In genomic region chr7:81928998-81929397, GRCm38 (mm10) we compare ENCODE assay signal across 27 mouse cellular contexts. TPM values are rescaled to one million over a fixed set of nuclear protein-coding genes. Genes with fewer than 3 reads are reported as not detected.
DNase-seq lines count a peak whose midpoint lies in the region; ATAC-seq lines count a peak whose summit lies in the region.
"Had no signal": no experiment of that assay in that cellular context is flagged by ENCODE, and none has a peak within 500 bp of the region (broad histone marks: within the 10 kb centered on the region; RNA-seq: fewer than 3 reads in every experiment).

No protein-coding gene starts in this region.

- WGBS in hindbrain, embryonic 13.5 days: 85% methylated on average over 7 of the region's 7 CpGs
- 75% methylated on average over 7 of the region's 7 CpGs for WGBS in hindbrain, embryonic 12.5 days

- H3K27me3 ChIP-seq in hindbrain, embryonic 13.5 days: no peaks in the 10 kb centered on the region
- no peaks in the 10 kb centered on the region for H3K27me3 ChIP-seq in hindbrain, embryonic 12.5 days
- H3K27me3 ChIP-seq: kidney, embryonic 15.5 days; limb, embryonic 15.5 days; midbrain, embryonic 13.5 days; Patski had no signal

- H3K4me3 ChIP-seq in hindbrain, embryonic 13.5 days: no peak overlapping the region
- no peak overlapping the region for H3K4me3 ChIP-seq in hindbrain, embryonic 12.5 days
- H3K4me3 ChIP-seq: heart, adult 2 months; kidney, embryonic 15.5 days; limb, embryonic 10.5 days; limb, embryonic 15.5 days; liver, embryonic 13.5 days; midbrain, embryonic 13.5 days had no signal

- no peak overlapping the region for H3K9ac ChIP-seq in hindbrain, embryonic 13.5 days
- no peak overlapping the region for H3K9ac ChIP-seq in hindbrain, embryonic 12.5 days
- H3K9ac ChIP-seq: kidney, embryonic 15.5 days; limb, embryonic 15.5 days; liver, embryonic 13.5 days; midbrain, embryonic 13.5 days had no signal

- 0 out of 2 replicates have a peak overlapping the region, but pooled peaks have one; percentile 8 for H3K4me2 ChIP-seq in hindbrain, embryonic 13.5 days
- H3K4me2 ChIP-seq in hindbrain, embryonic 12.5 days (replicated peaks): no peak overlapping the region
- H3K4me2 ChIP-seq: kidney, embryonic 15.5 days; limb, embryonic 15.5 days; liver, embryonic 13.5 days; midbrain, embryonic 13.5 days had no signal

- ATAC-seq in hindbrain, embryonic 13.5 days (ENCODE audit: low FRiP score): no peak
- no peak for ATAC-seq in hindbrain, embryonic 12.5 days (ENCODE audit: low FRiP score)
- peak; percentile 70 for ATAC-seq in inflammation-experienced regulatory T-cells, adult 6 months
- ATAC-seq: forebrain, embryonic 14.5 days; lung, postnatal 0 days; midbrain, embryonic 13.5 days; Patski had no signal

- peaks cover 40% of the 10 kb centered on the region for H3K4me1 ChIP-seq in hindbrain, embryonic 13.5 days (replicated peaks)
- peaks cover 29% of the 10 kb centered on the region for H3K4me1 ChIP-seq in hindbrain, embryonic 12.5 days

- no peaks in the 10 kb centered on the region for H3K36me3 ChIP-seq in hindbrain, embryonic 13.5 days
- H3K36me3 ChIP-seq in hindbrain, embryonic 12.5 days: no peaks in the 10 kb centered on the region
- H3K36me3 ChIP-seq: kidney, embryonic 15.5 days; limb, embryonic 10.5 days; limb, embryonic 15.5 days; liver, embryonic 13.5 days; midbrain, embryonic 13.5 days had no signal

- no peak overlapping the region for H3K27ac ChIP-seq in hindbrain, embryonic 13.5 days
- H3K27ac ChIP-seq in hindbrain, embryonic 12.5 days: no peak overlapping the region
- H3K27ac ChIP-seq: heart, adult 2 months; kidney, embryonic 15.5 days; limb, embryonic 10.5 days; limb, embryonic 15.5 days; liver, embryonic 13.5 days; midbrain, embryonic 13.5 days had no signal

- DNase-seq in CD4-positive helper T cell, adult 2 months (ENCODE audit: low read depth, low spot score): peak; percentile 33
- DNase-seq in T-cell, adult 2 months (ENCODE audit: low spot score): peak; percentile 50
- no peak for DNase-seq in frontal cortex, postnatal 25 days (ENCODE audit: low spot score in 2 of 2)
- no peak for DNase-seq in frontal cortex, adult 2 months (ENCODE audit: extremely low spot score in 1 of 2, low spot score in 1 of 2)
- no peak for DNase-seq in cerebellum, adult 8-10 months
- DNase-seq: adrenal gland, postnatal 25 days; cerebellum, adult 18-20 months; cerebellum, postnatal 14 days; heart, adult 2 months; heart, postnatal 14 days; kidney, adult 18-20 months; kidney, postnatal 25 days; liver, embryonic 13.5 days; lung, adult 18-20 months; lung, postnatal 4 days; right cerebral cortex, adult 18-20 months; thymus, adult 2 months had no signal

- H3K9me3 ChIP-seq in hindbrain, embryonic 13.5 days: no peaks in the 10 kb centered on the region
- H3K9me3 ChIP-seq in hindbrain, embryonic 12.5 days (replicated peaks): no peaks in the 10 kb centered on the region
- H3K9me3 ChIP-seq: kidney, embryonic 15.5 days; limb, embryonic 10.5 days; limb, embryonic 15.5 days; liver, embryonic 13.5 days; midbrain, embryonic 13.5 days had no signal

RNA-seq across cellular contexts. Expression of gene Hdgfl3, which starts 5.3 kb away (rescaled TPM):
- polyA plus RNA-seq in hindbrain, embryonic 13.5 days (2015; fragmentation: Nextera tagmentation; extraction: Ambion mirVana): 61.4 and 62.5 TPM in 2 replicates
- polyA plus RNA-seq in hindbrain, embryonic 12.5 days (2016; fragmentation: Nextera tagmentation; extraction: Ambion mirVana): 57.5 and 61.0 TPM in 2 replicates
- 10 to 100 TPM in 2 of 3 experiments, 1 to 10 TPM in 1; 6.9 to 10.4 (median 10.1) TPM for polyA plus RNA-seq in inflammation-experienced regulatory T-cells, adult 6 months (2017; shearing (Covaris generic))
- 45.8 and 48.8 TPM in 2 replicates for polyA plus RNA-seq in frontal cortex, adult 2 months (2012; rRNA removed)

Comparison
In these comparisons a context has a peak if more than half of its experiments do, and no peak if none do; other contexts are left out.
1. DNase-seq: peak in CD4-positive helper T cell, adult 2 months (single experiment) and T-cell, adult 2 months (single experiment); none in frontal cortex, postnatal 25 days (0 of 2), frontal cortex, adult 2 months (0 of 2) and cerebellum, adult 8-10 months (single experiment).